ENCODE assay signal across 8 mouse cellular contexts in the genomic region with DNA sequence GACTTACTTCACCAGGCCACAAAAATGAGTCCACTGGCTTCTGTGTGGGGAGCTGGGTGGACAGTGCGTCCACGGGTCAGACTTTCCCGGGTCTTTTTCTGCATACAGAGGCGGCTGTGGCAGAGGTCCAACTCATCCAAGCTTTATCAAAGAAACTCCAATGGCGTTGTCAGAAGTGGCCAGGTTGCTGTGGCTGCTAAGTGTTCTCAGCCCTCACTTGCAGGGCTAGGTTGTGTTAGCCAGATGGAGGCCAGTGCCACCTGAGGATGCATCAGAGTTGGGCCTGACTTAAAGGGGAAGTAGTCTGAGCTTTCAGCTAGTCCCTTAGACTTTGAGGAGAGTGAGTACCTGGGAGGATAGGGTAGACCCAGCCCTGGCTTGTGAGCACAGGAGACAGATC. TPM values are rescaled to one million over a fixed set of nuclear protein-coding genes. Genes with fewer than 3 reads are reported as not detected.
DNase-seq lines count a peak whose midpoint lies in the region; ATAC-seq lines count a peak whose summit lies in the region.

No protein-coding gene starts in this region.

- intact Hi-C loops in heart, postnatal 25 days (cut with DNase I), result no loop called here
- intact Hi-C loops in gastrocnemius, postnatal 36 days (cut with DNase I), result no loop called here

- no peak for ATAC-seq in intestine, embryonic 14.5 days (replicated peaks; ENCODE audit: low FRiP score, low TSS enrichment, low read depth)
- ATAC-seq in midbrain, embryonic 13.5 days, result no peak

- H3K27ac ChIP-seq in embryonic facial prominence, embryonic 10.5 days (replicated peaks), result 0 out of 2 replicates have a peak overlapping the region, but pooled peaks have one; percentile 0
- no peak overlapping the region for H3K27ac ChIP-seq in intestine, embryonic 14.5 days (ENCODE audit: low read depth)
- H3K27ac ChIP-seq in midbrain, embryonic 13.5 days, result no peak overlapping the region

- H3K27me3 ChIP-seq in embryonic facial prominence, embryonic 10.5 days (replicated peaks; ENCODE audit: low read depth, poor library complexity, severe bottlenecking), result no peaks in the 10 kb centered on the region
- H3K27me3 ChIP-seq in intestine, embryonic 14.5 days (replicated peaks; ENCODE audit: control insufficient read depth, insufficient read depth, low read length), result no peaks in the 10 kb centered on the region
- no peaks in the 10 kb centered on the region for H3K27me3 ChIP-seq in midbrain, embryonic 13.5 days

- peaks cover 46% of the 10 kb centered on the region for H3K36me3 ChIP-seq in embryonic facial prominence, embryonic 10.5 days (replicated peaks)
- H3K36me3 ChIP-seq in intestine, embryonic 14.5 days (ENCODE audit: control insufficient read depth, insufficient read depth, low read length), result peaks cover 5% of the 10 kb centered on the region; the same call in 1 of the 2 replicates
- H3K36me3 ChIP-seq in midbrain, embryonic 13.5 days, result peaks cover 10% of the 10 kb centered on the region

- no peak overlapping the region for H3K9ac ChIP-seq in intestine, embryonic 14.5 days (ENCODE audit: low read length)
- no peak overlapping the region for H3K9ac ChIP-seq in midbrain, embryonic 13.5 days (replicated peaks)

- H3K4me1 ChIP-seq in embryonic facial prominence, embryonic 10.5 days, result peaks cover 40% of the 10 kb centered on the region
- H3K4me1 ChIP-seq in intestine, embryonic 14.5 days (replicated peaks; ENCODE audit: control insufficient read depth, insufficient read depth, low read length), result peaks cover 22% of the 10 kb centered on the region
- peaks cover 34% of the 10 kb centered on the region for H3K4me1 ChIP-seq in midbrain, embryonic 13.5 days (replicated peaks)

- peak; percentile 92 for DNase-seq in heart, adult 11 months
- no peak for DNase-seq in heart, postnatal 25 days (ENCODE audit: low spot score)
- DNase-seq in embryonic facial prominence, embryonic 10.5 days (ENCODE audit: low spot score), result no peak
- no peak for DNase-seq in intestine, embryonic 14.5 days (ENCODE audit: low spot score)
- DNase-seq in gastrocnemius, postnatal 36 days, result no peak
- no peak for DNase-seq in frontal cortex, adult 2 months (ENCODE audit: extremely low spot score in 1 of 2, low spot score in 1 of 2)
- no peak for DNase-seq in layer of hippocampus, adult 18-20 months (ENCODE audit: low spot score in 2 of 2)

- 83% methylated on average over 5 of the region's 5 CpGs for WGBS in embryonic facial prominence, embryonic 10.5 days
- 68% methylated on average over 5 of the region's 5 CpGs for WGBS in intestine, embryonic 14.5 days
- WGBS in midbrain, embryonic 13.5 days, result 67% methylated on average over 5 of the region's 5 CpGs

- no peaks in the 10 kb centered on the region; the same call in 1 of the 2 replicates for H3K9me3 ChIP-seq in embryonic facial prominence, embryonic 10.5 days
- H3K9me3 ChIP-seq in intestine, embryonic 14.5 days (ENCODE audit: control insufficient read depth, low read length), result no peaks in the 10 kb centered on the region
- no peaks in the 10 kb centered on the region for H3K9me3 ChIP-seq in midbrain, embryonic 13.5 days

- H3K4me2 ChIP-seq in intestine, embryonic 14.5 days (ENCODE audit: low read length), result peak overlapping the region; percentile 77
- peak overlapping the region; percentile 92 for H3K4me2 ChIP-seq in midbrain, embryonic 13.5 days (replicated peaks)

- peak overlapping the region; percentile 91 for H3K4me3 ChIP-seq in embryonic facial prominence, embryonic 10.5 days
- peak overlapping the region; percentile 88; the same call in 1 of the 2 replicates for H3K4me3 ChIP-seq in intestine, embryonic 14.5 days (ENCODE audit: low read depth, low read length)
- peak overlapping the region; percentile 71 for H3K4me3 ChIP-seq in midbrain, embryonic 13.5 days (replicated peaks)

RNA-seq across cellular contexts. Expression of gene Tkt, which starts 3.4 kb away (rescaled TPM):
- 10 to 100 TPM; 34.5 to 39.8 TPM for total RNA-seq in heart, postnatal 25 days (2021)
- 316 and 334 TPM in 2 replicates for polyA plus RNA-seq in embryonic facial prominence, embryonic 10.5 days (2016; fragmentation: Nextera tagmentation; extraction: Ambion mirVana)
- 134 and 167 TPM in 2 replicates for polyA plus RNA-seq in intestine, embryonic 14.5 days (2014; fragmentation: Nextera tagmentation; extraction: Ambion mirVana)
- polyA plus RNA-seq in midbrain, embryonic 13.5 days (2015; fragmentation: Nextera tagmentation; extraction: Ambion mirVana), result 210 and 213 TPM in 2 replicates
- 10 to 100 TPM in 1 of 2 experiments, 1 to 10 TPM in 1; 9.6 to 13.1 TPM for total RNA-seq in gastrocnemius, postnatal 36 days (2021)
- 131 and 143 TPM in 2 replicates for polyA plus RNA-seq in frontal cortex, adult 2 months (2012; rRNA removed)
- total RNA-seq in layer of hippocampus, adult 18-20 months (2021), result 100 to 1,000 TPM; 186 to 187 TPM
